Mouse (Mus musculus) heart, embryonic 10.5 days (tissue): Measurements from ENCODE around the gene Ifitm3. TPM values are rescaled to one million over a fixed set of nuclear protein-coding genes. Genes with fewer than 3 reads are reported as not detected.
"Not testable (repeated sequence)": the region's sequence is repeated elsewhere in the genome, so short reads cannot be mapped to it uniquely, and the experiment has no call there.

ENCODE experiments used
- DNase-seq: peaks from one replicate; pipeline ENCODE4 v3.0.0-alpha.2; 2017; ENCODE audit warnings: low spot score
- H3K27ac ChIP-seq: fragments of 300-500 bp; sonication (generic); 2 replicates; pipeline ENCODE4 v1.5.1; 2016; ENCODE audit warnings: mild to moderate bottlenecking
- H3K27me3 ChIP-seq: fragments of 300-500 bp; sonication (generic); 2 replicates; pipeline ENCODE4 v1.6.1; 2016; ENCODE audit warnings: mild to moderate bottlenecking; ENCODE audit not compliant: poor library complexity, insufficient read depth, severe bottlenecking
- H3K36me3 ChIP-seq: fragments of 300-500 bp; sonication (generic); 2 replicates; pipeline ENCODE4 v1.6.1; 2016; ENCODE audit warnings: mild to moderate bottlenecking, moderate library complexity
- H3K4me1 ChIP-seq: fragments of 300-500 bp; sonication (generic); 2 replicates; pipeline ENCODE4 v1.6.1; 2016; ENCODE audit warnings: mild to moderate bottlenecking
- H3K4me3 ChIP-seq: fragments of 300-500 bp; sonication (generic); 2 replicates; pipeline ENCODE4 v1.5.1; 2016; ENCODE audit warnings: mild to moderate bottlenecking, moderate library complexity
- H3K9me3 ChIP-seq: fragments of 300-500 bp; sonication (generic); 2 replicates; pipeline ENCODE4 v1.6.1; 2016; ENCODE audit warnings: mild to moderate bottlenecking, moderate library complexity
- WGBS: fragments of 180-500 bp; shearing (Covaris S2); methylation state at CpG from one replicate; pipeline ENCODE4 v1.1.7; 2016; 5-methylcytosine and 5-hydroxymethylcytosine counted together
- polyA plus RNA-seq: library from polyadenylated mRNA; unstranded; fragments of >200 nt; fragmentation: Nextera tagmentation; extraction: Ambion mirVana; gene quantifications from 2 replicates; pipeline ENCODE4 v1.2.1, GENCODE M21; 2016

Ifitm3 gene
- polyA plus RNA-seq, 1 experiment from 2014 or later, result 32.7 TPM

DNA sequence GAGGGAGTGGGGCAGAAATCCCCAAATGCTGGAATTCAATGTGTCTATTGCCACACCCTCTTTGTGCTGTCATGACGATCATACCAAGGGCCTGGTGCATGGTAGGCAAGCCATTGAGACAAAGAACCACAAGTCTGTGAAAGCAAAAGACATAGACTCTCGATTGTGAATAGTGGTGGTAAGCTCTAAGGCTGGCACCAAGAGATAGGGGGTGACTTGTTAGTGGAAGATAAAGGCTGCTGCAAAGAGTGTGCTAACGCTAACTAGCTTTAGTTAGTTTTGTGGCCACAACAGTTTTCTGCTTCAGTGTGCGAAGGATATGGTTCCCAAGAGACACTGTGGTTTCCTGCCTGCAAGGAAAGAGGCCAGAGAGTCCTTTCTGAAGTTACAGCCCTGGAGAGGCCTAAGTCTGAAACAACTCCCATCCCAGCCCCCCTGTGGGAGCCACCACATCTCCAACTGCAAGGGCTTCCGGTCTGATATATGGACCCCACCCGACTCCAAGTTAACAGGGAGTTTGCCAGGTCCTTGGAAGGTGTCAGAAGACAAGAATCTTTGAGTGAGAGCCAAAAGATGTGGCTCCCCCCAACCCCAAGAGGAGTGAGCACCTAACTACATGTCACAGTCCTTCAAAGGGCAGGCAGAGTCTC, 36.5 kb upstream of the Ifitm3 start:
- Histone ChIP-seq H3K27me3 (peaks cover 16% of the 10 kb centered on the region), H3K9me3 (no peaks in the 10 kb centered on the region), H3K4me1 (peaks cover 18% of the 10 kb centered on the region), H3K27ac (peak overlapping the region; percentile 70; the same call in 1 of the 2 replicates), H3K36me3 (no peaks in the 10 kb centered on the region), H3K4me3 (peak overlapping the region; percentile 51)
- WGBS, result 53% methylated on average over 6 of the region's 6 CpGs
- no peak for DNase-seq

DNA sequence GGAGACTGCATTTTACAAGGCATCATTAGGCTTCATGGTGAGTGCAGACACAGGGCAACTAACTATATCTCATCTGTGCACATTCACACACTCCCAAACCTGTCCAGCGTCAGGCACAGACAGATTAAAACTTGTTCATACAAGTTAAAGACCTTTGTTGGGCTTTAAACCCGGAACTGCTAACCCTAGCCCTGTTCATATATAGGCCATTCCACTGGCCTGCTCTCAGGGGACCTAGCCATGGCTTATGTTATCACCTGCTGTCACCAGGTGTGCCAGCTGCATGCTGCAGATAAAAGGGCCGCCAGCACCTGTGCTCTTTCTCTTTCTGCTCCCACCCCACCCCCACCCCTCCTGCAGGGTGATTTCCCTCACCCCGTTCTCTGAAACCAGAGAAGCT, 32.0 kb upstream of the Ifitm3 start:
- H3K27ac ChIP-seq, result no peak overlapping the region
- no peak overlapping the region for H3K4me3 ChIP-seq
- peaks cover 11% of the 10 kb centered on the region for H3K4me1 ChIP-seq
- no peak for DNase-seq
- H3K9me3 ChIP-seq, result no peaks in the 10 kb centered on the region
- H3K27me3 ChIP-seq, result peaks cover 14% of the 10 kb centered on the region
- no peaks in the 10 kb centered on the region for H3K36me3 ChIP-seq
- WGBS, result 35% methylated on average over 4 of the region's 4 CpGs

DNA sequence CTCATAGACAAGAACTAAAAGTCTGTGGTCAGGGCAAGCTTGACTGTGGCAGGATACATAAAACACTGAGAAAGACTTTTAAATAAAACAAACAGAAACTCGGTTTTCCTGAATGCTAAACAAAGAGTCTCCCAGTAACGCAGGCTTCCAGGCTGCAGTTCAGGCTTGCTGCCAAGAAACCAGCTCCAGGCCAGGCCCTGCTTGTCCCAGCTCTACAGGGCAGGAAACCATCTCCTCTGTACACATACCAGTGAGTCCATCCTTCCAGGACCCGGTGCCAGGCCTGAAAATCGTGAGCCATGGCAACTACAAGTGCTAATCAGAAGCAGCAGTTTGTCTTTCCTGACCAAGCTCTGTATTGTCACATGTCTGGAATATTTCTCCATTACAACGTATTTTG, 31.1 kb upstream of the Ifitm3 start:
- 37% methylated on average over 5 of the region's 5 CpGs for WGBS

DNA sequence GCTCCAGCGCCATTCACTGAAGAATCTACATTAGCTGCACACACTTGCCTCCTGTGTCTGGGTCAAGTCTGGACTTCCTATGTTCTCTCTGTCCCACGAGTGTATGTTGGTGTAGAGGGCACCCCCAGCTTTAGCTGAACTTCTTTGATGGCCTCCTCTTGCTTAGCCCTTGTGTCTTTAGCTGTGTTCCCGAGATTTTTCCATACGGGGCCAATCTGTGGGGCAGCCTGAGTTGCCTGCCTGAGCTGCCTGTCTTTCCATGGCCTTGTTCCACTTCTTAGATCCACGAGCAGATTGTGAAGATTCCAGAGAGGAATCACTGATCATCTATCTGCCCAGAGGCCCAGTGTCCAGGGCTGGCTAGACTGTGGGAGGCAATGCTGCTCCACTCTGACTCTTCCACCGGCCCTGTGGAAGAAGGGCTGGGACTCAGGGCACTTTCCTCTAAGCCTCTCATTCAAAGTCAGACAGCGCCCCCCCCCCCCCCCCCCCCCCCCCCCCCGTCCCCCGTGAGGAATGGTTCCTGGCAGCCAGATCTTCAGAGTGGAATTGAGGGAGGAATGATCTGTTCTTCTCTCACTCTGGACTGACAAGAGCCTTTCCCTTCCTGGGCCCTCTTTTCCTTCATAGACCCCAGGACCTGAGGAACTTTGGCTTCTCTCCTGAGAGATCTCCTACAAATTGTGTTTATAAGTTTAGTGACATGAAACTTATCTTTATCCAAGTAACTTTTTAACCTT, 30.5 kb upstream of the Ifitm3 start:
- peak overlapping the region; percentile 8; the same call in 1 of the 2 replicates for H3K4me3 ChIP-seq
- peak overlapping the region; percentile 12; the same call in 1 of the 2 replicates for H3K27ac ChIP-seq
- H3K27me3 ChIP-seq, result 0 out of 2 replicates have a peak, but pooled peaks cover 6% of the 10 kb centered on the region
- no peak for DNase-seq
- no peaks in the 10 kb centered on the region for H3K9me3 ChIP-seq
- WGBS, result 43% methylated on average over 6 of the region's 9 CpGs
- no peaks in the 10 kb centered on the region for H3K36me3 ChIP-seq
- 0 out of 2 replicates have a peak, but pooled peaks cover 4% of the 10 kb centered on the region for H3K4me1 ChIP-seq

More for the DNA sequence above, 31.1 kb upstream of the Ifitm3 start:
- Histone ChIP-seq H3K36me3 (no peaks in the 10 kb centered on the region), H3K4me3 (no peak overlapping the region), H3K27ac (peak overlapping the region; percentile 7; the same call in 1 of the 2 replicates), H3K4me1 (0 out of 2 replicates have a peak, but pooled peaks cover 4% of the 10 kb centered on the region), H3K9me3 (no peaks in the 10 kb centered on the region), H3K27me3 (peaks cover 8% of the 10 kb centered on the region)
- DNase-seq, result peak; percentile 82

DNA sequence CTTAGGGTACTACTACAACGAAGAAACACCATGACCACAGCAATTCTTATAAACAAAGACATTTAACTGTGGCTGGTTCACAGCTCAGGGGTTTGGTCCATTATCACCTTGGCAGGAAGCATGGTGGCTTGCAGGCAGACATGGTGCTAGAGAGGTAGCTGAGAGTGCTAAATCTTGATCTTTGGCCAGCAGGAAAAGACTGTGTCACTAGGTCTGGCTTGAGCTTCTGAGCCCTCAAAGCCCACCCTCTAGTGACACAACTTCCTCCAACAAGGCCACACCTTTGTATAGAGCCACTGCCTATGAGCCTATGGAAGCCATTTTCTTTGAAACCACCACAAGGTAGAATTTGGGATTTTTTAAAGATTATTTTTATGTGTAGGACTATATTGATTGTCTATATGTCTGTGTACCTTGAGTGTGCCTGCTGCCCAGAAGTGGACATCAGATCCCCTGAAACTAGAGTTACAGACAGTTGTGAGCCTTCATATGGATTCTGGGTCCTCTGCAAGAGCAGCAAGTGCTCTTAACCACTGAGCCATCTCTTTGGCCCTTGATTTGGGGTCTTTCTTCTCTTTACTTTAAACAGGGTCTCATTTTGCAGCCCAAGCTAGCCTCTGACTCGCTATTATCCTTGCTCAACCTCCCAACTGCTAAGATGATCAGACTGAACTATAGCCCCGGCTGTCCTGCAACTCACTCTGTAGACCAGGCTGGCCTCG, 29.0 kb upstream of the Ifitm3 start:
- Histone ChIP-seq H3K27ac (no peak overlapping the region), H3K4me1 (0 out of 2 replicates have a peak, but pooled peaks cover 4% of the 10 kb centered on the region), H3K27me3 (0 out of 2 replicates have a peak, but pooled peaks cover 6% of the 10 kb centered on the region), H3K36me3 (no peaks in the 10 kb centered on the region), H3K4me3 (no peak overlapping the region), H3K9me3 (no peaks in the 10 kb centered on the region)
- WGBS, result 90% methylated on average over 4 of the region's 4 CpGs
- DNase-seq, result no peak

DNA sequence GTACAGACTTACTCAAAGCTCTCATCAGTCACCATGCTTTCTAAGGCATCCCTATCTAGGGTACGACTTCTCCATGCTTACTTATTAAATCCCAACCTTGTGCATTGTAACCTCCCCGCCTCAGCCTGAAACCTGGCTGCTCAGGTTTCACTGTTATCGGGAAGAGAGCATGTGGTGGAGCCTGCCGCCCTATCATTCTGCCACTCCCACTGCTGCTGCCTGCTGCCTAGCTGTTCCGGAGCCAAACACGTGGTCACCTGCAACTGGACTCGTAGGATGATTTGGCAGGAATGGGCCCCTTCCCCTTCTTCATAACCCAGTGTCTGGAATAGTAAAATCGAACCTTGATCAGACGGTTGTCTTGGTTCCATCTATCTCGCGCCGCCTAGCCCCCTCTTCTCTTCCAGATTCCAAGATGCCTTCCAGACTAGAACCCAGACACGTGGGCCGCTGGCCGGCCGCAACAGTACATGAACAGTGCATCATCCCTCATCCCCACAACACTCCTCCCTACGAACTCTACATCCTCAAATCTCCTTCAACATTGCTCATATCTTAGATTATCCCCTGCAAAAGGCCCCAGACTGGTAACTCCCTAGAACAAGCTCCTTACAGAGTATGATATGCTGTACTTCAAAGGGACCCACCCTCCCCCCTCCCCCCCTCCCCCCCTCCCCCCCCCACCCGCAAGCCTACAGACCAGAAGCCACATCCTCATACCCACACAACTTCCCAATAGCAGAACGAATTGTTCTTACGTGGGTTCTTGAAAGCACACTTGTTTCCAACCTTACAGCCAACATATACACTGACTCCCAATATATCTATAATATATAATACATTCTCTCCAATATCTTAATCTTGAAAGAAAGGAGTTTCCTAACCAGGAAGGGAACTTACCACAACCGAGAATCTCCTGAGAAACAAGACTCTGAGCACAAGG, 27.8 kb upstream of the Ifitm3 start:
- no peak overlapping the region for H3K27ac ChIP-seq
- no peaks in the 10 kb centered on the region for H3K9me3 ChIP-seq
- 67% methylated on average over 20 of the region's 21 CpGs for WGBS
- H3K4me3 ChIP-seq, result no peak overlapping the region
- H3K36me3 ChIP-seq, result no peaks in the 10 kb centered on the region
- H3K27me3 ChIP-seq, result 0 out of 2 replicates have a peak, but pooled peaks cover 4% of the 10 kb centered on the region
- H3K4me1 ChIP-seq, result 0 out of 2 replicates have a peak, but pooled peaks cover 4% of the 10 kb centered on the region
- DNase-seq, result no peak

GRCm38 (mm10) chr7:141036624-141037023, 26.1 kb upstream of the Ifitm3 start:
- not testable (repeated sequence) for H3K27me3 ChIP-seq, H3K4me1 ChIP-seq, H3K27ac ChIP-seq, H3K9me3 ChIP-seq, H3K36me3 ChIP-seq, DNase-seq, H3K4me3 ChIP-seq
- WGBS, result 83% methylated on average over 1 of the region's 2 CpGs

- H3K4me1 ChIP-seq, result no peaks in the 10 kb centered on the region
- no peaks in the 10 kb centered on the region for H3K9me3 ChIP-seq
- no peaks in the 10 kb centered on the region for H3K27me3 ChIP-seq
- WGBS, result 63% methylated on average over 9 of the region's 9 CpGs
- no peak overlapping the region for H3K4me3 ChIP-seq
- H3K36me3 ChIP-seq, result no peaks in the 10 kb centered on the region
- H3K27ac ChIP-seq, result no peak overlapping the region
- DNase-seq, result no peak
Observed at GRCm38 (mm10) chr7:141032458-141033167, 22.0 kb upstream of the Ifitm3 start.

DNA sequence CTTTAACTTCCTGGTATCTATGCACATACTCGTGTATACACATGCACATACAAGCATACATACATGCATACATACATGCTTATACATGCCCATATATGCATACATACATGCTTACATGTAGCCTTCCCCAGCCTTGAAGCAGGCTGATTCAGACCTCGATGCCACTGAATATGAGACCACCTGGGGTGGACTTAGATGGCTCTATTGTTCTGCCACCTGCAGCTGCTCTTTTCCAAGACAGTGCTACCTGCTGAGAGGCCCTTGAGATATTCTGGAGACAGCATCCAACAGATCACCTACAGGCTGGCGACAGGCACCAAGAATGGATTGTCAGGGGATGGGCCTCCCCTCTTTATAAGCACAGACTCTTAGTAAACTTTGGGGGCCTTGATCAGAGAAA, 19.8 kb upstream of the Ifitm3 start:
- Histone ChIP-seq H3K4me1 (no peaks in the 10 kb centered on the region), H3K9me3 (no peaks in the 10 kb centered on the region), H3K27me3 (no peaks in the 10 kb centered on the region), H3K36me3 (no peaks in the 10 kb centered on the region), H3K27ac (no peak overlapping the region), H3K4me3 (no peak overlapping the region)
- 47% methylated on average over 3 of the region's 3 CpGs for WGBS
- DNase-seq, result no peak

DNA sequence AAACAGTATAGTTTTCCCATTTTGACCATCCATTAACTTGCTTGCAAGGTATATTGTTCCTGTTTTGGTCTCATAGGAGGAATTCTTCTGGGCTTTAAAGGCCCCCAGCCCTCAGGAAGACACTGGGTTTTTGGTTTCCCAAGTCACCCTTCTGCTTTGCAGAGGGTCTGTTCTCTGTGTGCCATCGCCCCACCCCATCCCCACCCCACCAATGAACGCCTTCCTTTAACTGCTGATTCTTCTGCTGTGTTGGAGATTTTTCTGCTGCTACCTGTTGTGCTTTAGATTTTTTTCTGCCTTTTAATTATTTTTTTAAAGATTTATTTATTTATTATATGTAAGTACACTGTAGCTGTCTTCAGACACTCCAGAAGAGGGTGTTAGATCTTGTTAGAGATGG, 18.3 kb upstream of the Ifitm3 start, which contains the start of gene Gm17387:
Gm17387 (plus strand) TSS at position 301 of the 400 bp plus-strand sequence.
- Histone ChIP-seq H3K27me3 (no peaks in the 10 kb centered on the region), H3K9me3 (no peaks in the 10 kb centered on the region), H3K27ac (no peak within 1 kb of the TSS), H3K4me1 (no peaks in the 10 kb centered on the region), H3K4me3 (no peak within 1 kb of the TSS), H3K36me3 (no peaks in the 10 kb centered on the region)
- DNase-seq, result no peak
- WGBS, result 88% methylated on average over 2 of the region's 2 CpGs

- Histone ChIP-seq H3K4me1 (no peaks in the 10 kb centered on the region), H3K27me3 (no peaks in the 10 kb centered on the region), H3K4me3 (no peak overlapping the region), H3K36me3 (no peaks in the 10 kb centered on the region), H3K9me3 (no peaks in the 10 kb centered on the region), H3K27ac (no peak overlapping the region)
- DNase-seq, result no peak
- 67% methylated on average over 5 of the region's 5 CpGs for WGBS
Observed at GRCm38 (mm10) chr7:141026740-141027098, 16.1 kb upstream of the Ifitm3 start.
